Mouse (Mus musculus): ENCODE results near the gene Olfr1150-ps1.

Gene Olfr1150-ps1

GRCm38 (mm10) chr2:87843693-87844092, at the start of gene Olfr1150-ps1:
Olfr1150-ps1 (plus strand) TSS chr2:87843993.
- in situ Hi-C loops (cut with MboI, MseI), result no loop called here

DNA sequence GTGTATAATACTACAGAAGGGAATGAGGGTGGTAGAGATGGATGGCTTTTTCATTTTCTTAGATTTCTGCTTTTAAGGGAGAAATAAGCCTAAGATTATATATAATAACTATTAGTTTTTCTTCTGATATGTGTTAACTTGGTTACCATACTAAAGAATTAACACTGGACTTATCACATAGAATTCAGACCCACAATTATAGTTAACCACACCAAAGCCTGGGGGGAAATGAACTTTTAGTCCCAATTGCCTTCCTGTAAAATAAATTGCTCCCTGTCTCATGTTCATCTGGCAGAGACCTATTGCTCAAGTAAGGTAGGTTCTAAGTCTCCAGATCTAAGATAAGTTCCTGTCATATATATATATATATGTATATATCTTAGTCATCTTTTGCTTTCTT, 43.5 kb upstream of the Olfr1150-ps1 start, which contains the start of gene Olfr1143:
Gene Olfr1143 (plus strand): TSS at position 301 of the 400 bp plus-strand sequence.
- in situ Hi-C loops (cut with MboI, MseI), result loop anchor here in 1 of 2 experiments (10.0 kb wide), 1 partner anchor 535 kb away; the partner anchor contains the start of gene Olfr1116

DNA sequence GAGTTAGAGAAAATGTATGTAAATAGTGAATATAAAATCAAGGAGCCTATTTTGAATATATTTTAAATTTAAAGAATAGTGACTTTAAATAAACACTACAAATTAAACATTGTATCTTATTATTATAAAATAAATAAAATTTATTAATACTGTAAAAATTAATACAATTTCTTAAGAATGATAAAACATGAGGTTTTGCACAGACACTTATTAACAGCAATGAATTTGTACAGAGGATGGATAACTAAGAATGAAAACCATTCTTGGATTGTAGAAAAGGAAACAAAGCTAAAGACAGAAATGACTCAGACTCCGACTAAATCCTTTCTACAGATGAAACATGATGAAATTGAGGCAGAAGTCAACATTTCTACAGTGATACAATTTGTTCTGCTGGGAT, 34.3 kb upstream of the Olfr1150-ps1 start, which contains the start of gene Olfr1145:
Gene Olfr1145 (plus strand): TSS at position 301 of the 400 bp plus-strand sequence.
- in situ Hi-C loops (cut with MboI, MseI), result loop anchor here in 1 of 2 experiments (10.0 kb wide), 1 partner anchor 545 kb away; the partner anchor contains the start of gene Olfr1116

DNA sequence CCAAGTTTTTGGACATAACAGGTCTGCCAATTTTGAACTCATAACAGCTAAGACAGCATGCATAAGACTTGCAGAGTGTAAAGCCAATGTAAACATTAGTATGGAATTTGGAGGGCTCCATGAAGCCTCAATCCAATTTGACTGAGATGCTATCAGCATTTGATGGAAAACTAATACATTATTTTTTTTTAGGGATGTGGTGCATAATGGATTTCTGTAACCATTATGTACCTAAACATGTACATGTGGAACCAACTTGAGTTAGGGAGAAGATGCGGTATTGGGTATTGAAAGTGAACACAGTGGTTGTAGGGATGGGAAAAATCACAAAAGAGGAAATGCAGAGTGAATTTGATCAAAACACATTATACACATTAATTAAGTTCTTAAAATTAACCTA, 13.6 kb upstream of the Olfr1150-ps1 start, which contains the start of gene Olfr1148:
Gene Olfr1148 (plus strand): TSS at position 301 of the 400 bp plus-strand sequence.
- in situ Hi-C loops (cut with MboI, MseI), result no loop called here

DNA sequence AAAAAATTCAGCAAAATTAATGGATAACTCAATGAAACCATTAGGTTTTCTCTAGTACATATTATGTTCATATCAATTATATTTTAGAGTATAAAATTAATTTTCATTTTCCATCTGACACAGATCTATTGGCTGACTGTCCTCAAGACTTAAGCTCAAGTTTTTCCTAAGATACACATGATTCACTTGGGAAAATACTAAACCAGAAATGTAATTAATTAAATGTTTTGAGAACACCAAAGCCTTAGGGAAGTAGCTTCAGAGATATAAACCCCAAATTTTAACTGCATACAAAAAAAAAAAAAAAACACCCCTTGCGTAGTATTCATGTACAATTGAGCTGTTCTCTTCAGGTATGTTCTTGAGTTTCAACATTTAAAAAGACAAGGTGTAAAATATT, 11.8 kb downstream of the Olfr1150-ps1 start, which contains the start of gene Olfr1151:
Gene Olfr1151 (plus strand): TSS at position 301 of the 400 bp plus-strand sequence.
- in situ Hi-C loops (cut with MboI, MseI), result loop anchor here in 1 of 2 experiments (10.0 kb wide), 1 partner anchor 371 kb away; no protein-coding TSS in a partner anchor

GRCm38 (mm10) chr2:87866192-87866591, 22.4 kb downstream of the Olfr1150-ps1 start, which contains the start of gene Olfr1152:
Olfr1152 (plus strand) TSS chr2:87866492.
- in situ Hi-C loops (cut with MboI, MseI), result no loop called here

GRCm38 (mm10) chr2:87894662-87895061, 50.9 kb downstream of the Olfr1150-ps1 start, which contains the start of gene Olfr1153:
Olfr1153 (plus strand) TSS chr2:87894962.
- in situ Hi-C loops (cut with MboI, MseI), result loop anchor here in 1 of 2 experiments (10.0 kb wide), 1 partner anchor 1450 kb away; the partner anchor contains the start of gene Olfr1233

All from T-helper 17 cell (primary cell).